Mouse (Mus musculus): ENCODE data around the gene Bmt2.

Gene Bmt2

GRCm38 (mm10) chr6:13617110-13617509 is 60.7 kb downstream of the Bmt2 start:
- DNase-seq (ENCODE audit: low spot score) = no peak

DNA sequence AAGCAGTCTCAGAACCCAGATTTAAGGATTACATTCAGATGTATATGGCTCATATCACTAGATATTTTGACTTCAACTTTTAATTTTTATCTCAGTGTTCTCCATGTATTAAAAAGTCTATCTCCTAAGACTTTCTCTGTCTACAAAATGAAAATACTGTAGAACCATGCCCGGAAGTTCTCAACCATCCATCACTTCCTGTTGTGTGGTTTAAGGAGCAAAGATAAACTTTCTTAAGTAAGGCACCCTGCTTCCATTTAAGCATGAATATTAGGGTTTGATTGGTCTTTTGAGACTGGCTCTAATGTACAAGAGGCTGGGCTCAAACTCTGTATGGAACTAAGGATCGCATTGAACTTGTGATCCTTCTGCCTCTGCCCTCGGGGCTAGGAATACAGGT is 63.2 kb downstream of the Bmt2 start:
- DNase-seq (ENCODE audit: low spot score) = no peak

DNA sequence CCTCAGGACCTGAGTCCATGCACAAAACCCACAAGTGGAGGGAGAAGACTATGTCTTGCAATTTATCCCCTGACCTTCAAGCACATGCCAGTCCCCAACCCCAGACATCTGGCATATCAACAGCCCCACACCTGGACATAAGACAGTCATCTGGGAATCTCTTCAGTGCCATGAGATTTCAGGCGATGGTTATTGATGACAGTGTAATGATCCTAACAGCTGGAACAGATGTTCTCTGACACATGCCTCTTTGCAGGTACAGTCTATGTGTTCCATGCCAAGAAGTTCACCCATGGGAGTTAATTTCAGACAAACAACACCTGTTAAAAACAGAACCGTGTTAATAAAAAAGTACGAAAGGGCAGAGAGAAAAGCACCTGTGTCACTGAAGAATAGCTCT is 64.1 kb downstream of the Bmt2 start:
- DNase-seq (ENCODE audit: low spot score) = no peak

- DNase-seq (ENCODE audit: low spot score) = no peak
Measured at GRCm38 (mm10) chr6:13610869-13611268, 66.9 kb downstream of the Bmt2 start.

DNA sequence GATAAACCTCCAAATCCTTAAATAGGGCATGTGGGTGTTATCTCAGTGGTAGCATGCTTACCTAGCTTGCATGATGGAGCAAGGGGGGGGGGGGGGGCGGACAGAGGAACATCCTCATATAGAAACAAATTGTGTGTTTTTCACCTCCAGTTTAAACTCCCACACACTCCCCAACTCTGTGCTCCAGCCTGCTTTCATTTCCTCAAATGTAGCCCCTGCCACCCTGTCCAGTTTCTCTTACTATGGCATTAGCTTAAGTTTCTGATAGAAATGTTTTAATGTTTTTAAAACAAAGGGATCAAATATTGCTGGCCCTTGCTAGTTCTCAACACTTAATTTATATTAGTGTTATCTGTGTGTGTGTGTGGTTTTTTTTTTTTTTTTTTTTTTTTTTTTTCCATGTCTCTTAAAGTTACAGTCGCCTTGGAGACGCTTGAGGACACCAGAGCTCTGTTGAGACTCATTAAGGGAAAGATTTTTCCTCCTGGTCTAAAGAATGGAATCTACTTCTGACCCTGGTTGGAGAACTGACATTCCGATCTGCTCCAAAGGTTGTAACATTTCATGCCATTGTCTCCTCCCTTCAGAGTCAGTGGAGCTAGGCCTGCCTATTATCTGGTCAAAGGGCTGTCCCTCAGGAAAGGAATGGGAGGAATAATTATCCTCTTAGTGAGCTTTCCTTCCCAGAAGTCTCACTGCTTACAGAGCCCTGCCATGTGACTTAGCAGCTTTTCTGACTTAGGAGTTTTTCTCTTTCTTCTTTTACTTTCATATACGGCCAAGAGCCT is 68.2 kb downstream of the Bmt2 start:
- no peak for DNase-seq (ENCODE audit: low spot score)

- peak; percentile 98 for DNase-seq (ENCODE audit: low spot score)
Measured at GRCm38 (mm10) chr6:13607621-13608493, 69.9 kb downstream of the Bmt2 start, which contains the start of gene Tmem168. Gene Tmem168 (minus strand): TSS chr6:13608100.

DNA sequence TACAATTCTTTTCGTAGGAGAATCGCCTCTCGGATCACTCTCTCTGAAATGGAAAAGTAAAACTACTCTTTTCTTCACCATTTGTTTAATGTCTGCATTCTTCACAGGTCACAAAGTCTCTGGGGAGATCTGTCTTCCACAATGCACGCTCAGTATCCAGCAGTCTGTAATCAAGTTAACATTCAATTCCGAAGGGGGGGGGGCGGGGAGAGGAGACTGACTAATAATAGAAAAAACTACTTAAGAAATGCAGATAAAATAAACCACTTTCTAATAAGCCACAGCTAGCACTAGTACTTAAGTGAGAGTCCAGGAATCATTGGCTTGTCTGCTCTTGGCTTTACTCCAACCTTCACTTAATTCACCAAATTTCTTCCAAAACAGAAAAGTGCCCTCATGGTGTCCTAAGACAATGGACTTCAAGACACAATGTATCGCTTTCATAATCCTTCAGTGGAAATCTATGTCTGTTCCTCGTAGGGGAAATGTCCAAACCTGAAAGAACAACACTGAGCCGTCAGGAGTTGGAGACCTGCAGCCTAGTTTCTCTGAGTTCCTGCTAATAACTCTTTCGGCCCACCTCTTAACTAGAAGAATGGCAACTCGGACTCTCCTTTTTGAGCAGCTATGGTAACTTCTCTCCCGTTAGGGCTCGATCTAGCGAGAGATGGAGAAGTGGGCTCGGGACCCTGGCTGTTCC is 70.7 kb downstream of the Bmt2 start:
- no peak for DNase-seq (ENCODE audit: low spot score)

GRCm38 (mm10) chr6:13606394-13606793 is 71.4 kb downstream of the Bmt2 start:
- DNase-seq (ENCODE audit: low spot score) = no peak

- DNase-seq (ENCODE audit: low spot score) = no peak
Measured at GRCm38 (mm10) chr6:13603134-13603533, 74.6 kb downstream of the Bmt2 start.

DNA sequence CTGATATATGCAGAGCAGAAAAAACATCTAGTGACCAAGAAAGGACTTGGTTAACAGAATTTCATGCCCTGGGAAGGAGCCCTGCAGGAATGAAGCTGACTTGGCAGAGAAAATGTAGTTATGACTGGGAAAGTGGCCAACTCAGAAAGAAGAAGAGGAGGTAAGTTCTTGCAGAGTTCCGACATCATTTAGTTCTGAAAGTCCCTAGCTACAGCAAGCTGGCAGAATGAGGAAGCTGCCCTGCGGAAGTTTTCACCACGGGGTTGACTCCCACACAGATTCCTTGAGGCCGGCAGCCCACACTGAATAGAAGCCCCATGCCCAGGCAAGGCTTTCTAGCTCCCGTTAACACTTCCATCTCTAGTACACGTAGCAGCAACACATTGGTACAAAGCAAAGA is 76.2 kb downstream of the Bmt2 start:
- no peak for DNase-seq (ENCODE audit: low spot score)

GRCm38 (mm10) chr6:13598239-13598923 is 79.4 kb downstream of the Bmt2 start:
- DNase-seq (ENCODE audit: low spot score) = no peak

DNA sequence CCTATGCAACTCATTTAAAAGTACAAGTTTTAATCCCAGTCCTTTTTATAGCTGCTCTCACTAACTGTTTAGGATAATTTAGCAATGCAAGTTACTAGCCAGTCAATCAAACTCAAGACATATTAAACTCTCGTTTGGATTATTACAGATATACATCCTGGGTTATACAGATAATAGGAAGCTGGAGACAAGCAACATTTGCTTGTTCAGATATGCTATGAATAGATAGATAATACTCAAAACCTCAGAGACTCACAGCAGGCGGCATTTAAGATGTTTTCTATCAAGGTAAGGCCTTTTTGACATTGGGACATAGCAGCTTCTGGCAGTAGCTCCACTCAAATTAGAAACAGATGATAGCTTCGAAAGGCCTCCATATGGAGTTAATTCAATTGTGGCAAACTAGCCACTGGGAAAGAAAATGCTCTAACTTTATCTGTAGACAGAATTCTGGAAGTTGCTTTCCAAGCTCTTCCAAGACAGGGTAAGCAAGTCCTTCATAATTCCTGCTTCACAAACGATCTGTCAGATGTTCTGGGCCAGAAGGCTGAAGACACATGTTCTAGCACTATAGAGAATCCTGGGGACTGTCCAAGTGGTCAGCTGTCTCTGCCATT is 84.9 kb downstream of the Bmt2 start:
- no peak for DNase-seq (ENCODE audit: low spot score)

- no peak for DNase-seq (ENCODE audit: low spot score)
Measured at GRCm38 (mm10) chr6:13586560-13586959, 91.2 kb downstream of the Bmt2 start.

DNA sequence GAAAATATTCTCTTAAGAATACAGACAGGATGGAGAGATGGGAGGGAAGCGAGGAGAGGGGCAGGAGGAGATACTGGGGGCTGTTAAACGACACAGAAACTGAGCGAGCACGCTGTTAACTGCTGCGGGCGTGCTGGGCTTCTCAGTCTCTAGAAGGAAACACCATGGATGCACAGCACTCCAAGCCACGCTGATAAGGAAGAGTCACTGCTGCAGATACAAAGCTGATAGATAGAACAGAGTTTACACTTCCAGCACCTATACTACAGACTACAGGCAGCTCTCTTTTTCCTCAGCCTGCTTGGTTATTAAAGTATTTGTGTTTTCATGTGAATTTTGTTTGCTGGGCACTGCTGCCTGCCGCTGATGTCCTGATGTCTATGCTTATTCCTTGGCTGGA is 91.6 kb downstream of the Bmt2 start:
- no peak for DNase-seq (ENCODE audit: low spot score)

DNA sequence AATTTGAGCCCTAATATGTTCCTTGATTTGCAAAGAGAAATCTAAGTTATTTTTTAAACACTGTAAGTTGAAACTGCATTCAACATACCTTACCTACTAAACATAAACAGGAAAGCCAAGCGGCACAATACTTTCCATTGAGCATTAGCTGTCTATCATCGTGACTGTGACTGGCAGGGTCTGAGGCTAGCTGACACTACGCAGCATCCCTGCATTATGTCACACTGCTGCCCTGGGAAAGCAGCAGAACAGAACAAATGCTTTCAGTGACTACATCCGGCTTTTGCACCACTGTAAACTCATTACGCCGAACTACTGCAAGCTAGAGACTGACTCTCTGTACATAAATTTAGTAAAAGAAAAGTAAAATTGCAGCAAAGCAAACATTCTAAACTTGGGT is 93.0 kb downstream of the Bmt2 start:
- DNase-seq (ENCODE audit: low spot score) = no peak

- DNase-seq (ENCODE audit: low spot score) = no peak
Measured at GRCm38 (mm10) chr6:13582075-13582474, 95.7 kb downstream of the Bmt2 start.
